Mouse (Mus musculus): ENCODE data around the gene Vti1a.
A peak's percentile ranks its signal among the peaks of the same experiment; 100 is the strongest.

Gene Vti1a

GRCm38 (mm10) chr19:55564104-55564938 lies 248.2 kb downstream of the Vti1a start:
- DNase-seq = no peak

- no peak for DNase-seq
Measured at GRCm38 (mm10) chr19:55565111-55565510, 249.0 kb downstream of the Vti1a start.

GRCm38 (mm10) chr19:55565523-55566369 lies 249.7 kb downstream of the Vti1a start:
- DNase-seq = no peak

DNA sequence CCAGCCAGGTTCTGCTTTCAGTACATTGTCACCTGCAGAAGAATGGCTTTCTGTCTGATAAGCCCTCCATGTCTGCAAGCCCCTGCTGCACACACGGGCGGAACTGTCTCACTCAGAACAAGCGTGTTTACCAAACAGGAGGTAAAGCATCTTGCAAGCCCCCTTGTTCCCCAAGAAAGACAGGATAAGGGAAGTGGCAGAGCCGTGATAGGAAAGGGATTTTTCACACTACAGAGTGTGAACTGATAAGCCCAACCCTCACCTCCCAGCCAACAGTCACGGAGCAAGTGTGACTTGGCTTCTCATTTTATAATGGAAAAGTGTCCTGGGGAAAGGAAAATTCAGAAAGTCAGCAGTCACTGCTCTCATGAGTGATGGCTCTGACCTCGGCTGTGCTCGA lies 253.0 kb downstream of the Vti1a start:
- no peak for DNase-seq

GRCm38 (mm10) chr19:55569894-55570293 lies 253.8 kb downstream of the Vti1a start:
- DNase-seq = no peak

GRCm38 (mm10) chr19:55570520-55571296 lies 254.6 kb downstream of the Vti1a start:
- no peak for DNase-seq

GRCm38 (mm10) chr19:55571486-55571885 lies 255.4 kb downstream of the Vti1a start:
- DNase-seq = no peak

DNA sequence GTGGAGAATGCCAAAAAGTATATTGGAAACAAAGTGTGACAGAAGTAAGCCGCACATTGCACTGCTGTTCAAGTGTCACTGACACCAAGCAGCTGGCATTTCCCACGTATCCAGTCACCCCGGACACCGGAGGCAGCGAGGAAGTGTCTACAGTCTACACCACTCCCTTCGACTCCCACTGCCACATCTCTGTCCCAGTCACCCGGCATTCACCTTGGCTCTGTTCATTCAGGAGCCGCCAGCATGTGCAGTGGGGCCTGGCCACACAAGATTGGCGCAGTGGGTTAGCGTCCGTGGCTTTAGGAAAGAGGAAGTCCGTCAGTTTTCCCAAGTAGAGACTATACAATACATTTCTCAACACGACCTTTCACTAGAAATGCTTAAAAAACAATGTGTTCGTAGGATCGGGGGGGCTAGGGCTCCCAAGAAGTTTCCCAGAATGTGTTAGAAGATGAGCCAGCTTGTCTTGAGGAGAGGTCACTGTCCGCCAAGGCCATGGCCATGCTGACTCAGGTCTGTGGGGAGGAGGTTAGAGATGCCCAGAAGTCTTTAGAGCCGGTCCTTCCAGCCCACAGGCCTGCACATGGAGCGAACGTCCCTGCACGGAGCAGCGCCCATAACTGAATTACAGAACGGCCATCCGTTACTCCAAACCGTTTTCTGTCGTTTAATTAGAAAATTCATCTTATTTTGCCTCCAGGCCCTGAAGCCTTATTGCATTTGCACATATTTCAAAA lies 261.4 kb downstream of the Vti1a start:
- no peak for DNase-seq

GRCm38 (mm10) chr19:55578094-55579085 lies 262.3 kb downstream of the Vti1a start:
- peak; percentile 71 for DNase-seq

- DNase-seq = no peak
Measured at GRCm38 (mm10) chr19:55579310-55579709, 263.2 kb downstream of the Vti1a start.

GRCm38 (mm10) chr19:55580152-55580551 lies 264.1 kb downstream of the Vti1a start:
- DNase-seq = no peak

- no peak for DNase-seq
Measured at GRCm38 (mm10) chr19:55580667-55581066, 264.6 kb downstream of the Vti1a start.

- no peak for DNase-seq
Measured at GRCm38 (mm10) chr19:55582896-55583653, 267.0 kb downstream of the Vti1a start.

GRCm38 (mm10) chr19:55585270-55586224 lies 269.5 kb downstream of the Vti1a start:
- DNase-seq = no peak

- no peak for DNase-seq
Measured at GRCm38 (mm10) chr19:55587638-55588421, 271.7 kb downstream of the Vti1a start.

DNA sequence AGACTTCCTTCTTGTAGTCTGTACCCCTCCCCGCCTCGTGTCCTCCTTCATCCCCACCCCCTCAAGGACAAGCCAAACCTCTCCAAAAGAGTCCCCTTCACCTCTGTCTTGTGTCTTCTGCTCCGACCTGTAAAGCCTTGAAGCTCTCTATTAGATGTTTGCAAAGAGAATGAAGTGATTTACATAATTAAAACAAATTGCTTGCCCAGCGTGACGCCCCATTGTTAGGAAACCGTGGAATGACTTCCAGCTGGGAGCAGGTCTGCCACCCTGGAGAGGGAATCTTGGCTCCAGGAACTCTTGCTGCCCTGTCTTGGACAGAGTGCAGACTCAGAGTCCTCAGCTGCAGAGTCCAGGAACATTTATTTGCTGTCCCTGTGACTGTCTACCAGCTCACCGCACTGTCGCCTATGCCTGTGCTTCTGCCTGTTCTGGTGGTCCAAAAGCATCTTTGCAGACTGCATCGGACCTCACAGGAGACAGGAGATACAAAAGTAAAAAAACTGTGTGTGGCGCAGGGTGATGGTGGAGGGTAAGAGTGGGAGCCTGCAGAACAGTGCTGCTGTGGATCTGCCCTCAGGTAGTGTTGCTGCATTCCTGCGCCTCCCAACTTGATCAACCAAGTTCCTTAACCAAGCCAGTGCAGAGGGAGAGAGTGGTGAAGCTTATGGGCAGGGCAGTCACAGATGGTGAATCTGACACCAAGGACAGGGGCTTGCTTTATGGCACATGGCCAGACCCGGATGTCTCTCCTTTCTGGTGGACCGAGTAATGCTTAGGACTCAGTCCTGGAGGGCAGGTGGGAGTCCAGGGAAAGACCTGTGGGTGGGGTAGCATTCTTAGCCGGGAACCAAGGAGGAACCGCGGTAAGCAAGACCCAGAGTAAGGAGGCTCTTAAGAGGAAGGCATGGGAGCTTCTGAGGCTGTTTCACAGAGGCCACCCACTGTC lies 273.1 kb downstream of the Vti1a start:
- DNase-seq = no peak

Measured in layer of hippocampus, adult 9-11 months (tissue).